Mouse (Mus musculus) hindbrain, embryonic 10.5 days (tissue): ENCODE data around the gene Tppp2. TPM values are rescaled to one million over a fixed set of nuclear protein-coding genes. Genes with fewer than 3 reads are reported as not detected.
A peak's percentile ranks its signal among the peaks of the same experiment; 100 is the strongest.

Source experiments
- DNase-seq: peaks from one replicate; pipeline ENCODE4 v3.0.0-alpha.2; 2017; ENCODE audit warnings: low spot score
- H3K27ac ChIP-seq: fragments of 300-500 bp; sonication (generic); 2 replicates; pipeline ENCODE4 v1.5.1; 2016; ENCODE audit warnings: mild to moderate bottlenecking, moderate library complexity
- H3K27me3 ChIP-seq: fragments of 300-500 bp; sonication (generic); 2 replicates; pipeline ENCODE4 v1.6.1; 2016; ENCODE audit warnings: mild to moderate bottlenecking; ENCODE audit not compliant: poor library complexity, insufficient read depth, severe bottlenecking
- H3K36me3 ChIP-seq: fragments of 300-500 bp; sonication (generic); 2 replicates; pipeline ENCODE4 v1.6.1; 2016; ENCODE audit warnings: mild to moderate bottlenecking, moderate library complexity
- H3K4me1 ChIP-seq: fragments of 300-500 bp; sonication (generic); replicated peaks from 2 replicates; pipeline ENCODE4 v1.6.1; 2016; ENCODE audit warnings: mild to moderate bottlenecking
- H3K4me3 ChIP-seq: fragments of 300-500 bp; sonication (generic); 2 replicates; pipeline ENCODE4 v1.5.1; 2016; ENCODE audit warnings: mild to moderate bottlenecking, moderate library complexity
- H3K9me3 ChIP-seq: fragments of 300-500 bp; sonication (generic); 2 replicates; pipeline ENCODE4 v1.6.1; 2016; ENCODE audit warnings: mild to moderate bottlenecking, moderate library complexity
- whole genome bisulfite sequencing: fragments of 180-500 bp; shearing (Covaris S2); methylation state at CpG from one replicate; pipeline ENCODE4 v1.1.7; 2016; 5-methylcytosine and 5-hydroxymethylcytosine counted together
- polyA plus RNA-seq: library from polyadenylated mRNA; unstranded; fragments of >200 nt; fragmentation: Nextera tagmentation; extraction: Ambion mirVana; gene quantifications from 2 replicates; pipeline ENCODE4 v1.2.1, GENCODE M21; 2016

Tppp2 gene
- polyA plus RNA-seq, 1 experiment from 2014 or later: not detected

GRCm38 (mm10) chr14:51932092-51933020, 14.1 kb downstream of the Tppp2 start:
- 83% methylated on average over 10 of the region's 10 CpGs for WGBS
- Histone ChIP-seq H3K36me3 (no peaks in the 10 kb centered on the region), H3K4me1 (no peaks in the 10 kb centered on the region; the same call in 1 of the 2 replicates), H3K27ac (no peak overlapping the region), H3K4me3 (no peak overlapping the region), H3K27me3 (no peaks in the 10 kb centered on the region; the same call in 1 of the 2 replicates), H3K9me3 (0 out of 2 replicates have a peak, but pooled peaks cover 2% of the 10 kb centered on the region)
- DNase-seq: no peak

GRCm38 (mm10) chr14:51939005-51939404, 20.8 kb downstream of the Tppp2 start:
- Histone ChIP-seq H3K9me3 (0 out of 2 replicates have a peak, but pooled peaks cover 2% of the 10 kb centered on the region), H3K4me3 (no peak overlapping the region), H3K27ac (no peak overlapping the region), H3K4me1 (peaks cover 13% of the 10 kb centered on the region), H3K36me3 (no peaks in the 10 kb centered on the region), H3K27me3 (no peaks in the 10 kb centered on the region)
- DNase-seq: no peak
- 85% methylated on average over 9 of the region's 9 CpGs for WGBS

- H3K4me1 ChIP-seq: peaks cover 13% of the 10 kb centered on the region
- peak overlapping the region; percentile 64; the same call in 1 of the 2 replicates for H3K27ac ChIP-seq
- WGBS: 31% methylated on average over 8 of the region's 8 CpGs
- no peaks in the 10 kb centered on the region for H3K27me3 ChIP-seq
- H3K4me3 ChIP-seq: no peak overlapping the region
- H3K9me3 ChIP-seq: no peaks in the 10 kb centered on the region
- peak; percentile 26 for DNase-seq
- no peaks in the 10 kb centered on the region for H3K36me3 ChIP-seq
Observed at GRCm38 (mm10) chr14:51940944-51941560, 22.8 kb downstream of the Tppp2 start.

- no peak for DNase-seq
- peak overlapping the region; percentile 64; the same call in 1 of the 2 replicates for H3K27ac ChIP-seq
- H3K4me3 ChIP-seq: no peak overlapping the region
- WGBS: 59% methylated on average over 9 of the region's 9 CpGs
- H3K36me3 ChIP-seq: no peaks in the 10 kb centered on the region
- H3K9me3 ChIP-seq: no peaks in the 10 kb centered on the region
- H3K27me3 ChIP-seq: no peaks in the 10 kb centered on the region
- peaks cover 13% of the 10 kb centered on the region for H3K4me1 ChIP-seq
Observed at GRCm38 (mm10) chr14:51941577-51941976, 23.4 kb downstream of the Tppp2 start.

GRCm38 (mm10) chr14:51942236-51942635, 24.0 kb downstream of the Tppp2 start:
- Histone ChIP-seq H3K36me3 (no peaks in the 10 kb centered on the region), H3K9me3 (no peaks in the 10 kb centered on the region), H3K4me1 (peaks cover 13% of the 10 kb centered on the region), H3K27me3 (no peaks in the 10 kb centered on the region), H3K27ac (no peak overlapping the region), H3K4me3 (no peak overlapping the region)
- no peak for DNase-seq
- 68% methylated on average over 7 of the region's 7 CpGs for WGBS

GRCm38 (mm10) chr14:51943336-51943735, 25.1 kb downstream of the Tppp2 start:
- no peak for DNase-seq
- no peaks in the 10 kb centered on the region for H3K36me3 ChIP-seq
- no peak overlapping the region for H3K4me3 ChIP-seq
- H3K27ac ChIP-seq: no peak overlapping the region
- 84% methylated on average over 6 of the region's 6 CpGs for WGBS
- H3K4me1 ChIP-seq: peaks cover 13% of the 10 kb centered on the region
- no peaks in the 10 kb centered on the region for H3K9me3 ChIP-seq
- H3K27me3 ChIP-seq: no peaks in the 10 kb centered on the region

- Histone ChIP-seq H3K36me3 (no peaks in the 10 kb centered on the region), H3K4me3 (no peak overlapping the region), H3K4me1 (no peaks in the 10 kb centered on the region), H3K9me3 (0 out of 2 replicates have a peak, but pooled peaks cover 3% of the 10 kb centered on the region), H3K27me3 (no peaks in the 10 kb centered on the region), H3K27ac (no peak overlapping the region)
- no peak for DNase-seq
- WGBS: 94% methylated on average over 2 of the region's 2 CpGs
Observed at GRCm38 (mm10) chr14:51960316-51960715, 42.1 kb downstream of the Tppp2 start.

GRCm38 (mm10) chr14:51967400-51967799, 49.2 kb downstream of the Tppp2 start:
- H3K36me3 ChIP-seq: no peaks in the 10 kb centered on the region
- no peak overlapping the region for H3K27ac ChIP-seq
- WGBS: 88% methylated on average over 3 of the region's 3 CpGs
- DNase-seq: no peak
- H3K27me3 ChIP-seq: no peaks in the 10 kb centered on the region
- H3K4me3 ChIP-seq: no peak overlapping the region
- H3K4me1 ChIP-seq: no peaks in the 10 kb centered on the region
- no peaks in the 10 kb centered on the region for H3K9me3 ChIP-seq

Other genes with a start within 250 kb of the Tppp2 start
- gene Gm17079, start 223.0 kb upstream of the Tppp2 start, polyA plus RNA-seq: not detected in 2 replicates
- gene Gm5800, start 201.2 kb upstream of the Tppp2 start, polyA plus RNA-seq: not detected in 2 replicates
- gene Ang4, start 144.8 kb upstream of the Tppp2 start, polyA plus RNA-seq: not detected in 2 replicates
- not detected in 2 replicates for gene AY358078, start 118.4 kb upstream of the Tppp2 start, polyA plus RNA-seq
- not detected in 2 replicates for gene Ear6, start 64.7 kb upstream of the Tppp2 start, polyA plus RNA-seq
- 42.6 and 48.1 TPM in 2 replicates for gene Mettl17, start 33.6 kb upstream of the Tppp2 start, polyA plus RNA-seq
- 0.46 and 0.99 TPM in 2 replicates for gene Slc39a2, start 25.5 kb upstream of the Tppp2 start, polyA plus RNA-seq
- gene Ndrg2, start 4.3 kb upstream of the Tppp2 start, polyA plus RNA-seq: 10.0 and 16.1 TPM in 2 replicates
- gene Rnase13, start 4.3 kb downstream of the Tppp2 start, polyA plus RNA-seq: not detected in 2 replicates
- gene Arhgef40, start 66.3 kb downstream of the Tppp2 start, polyA plus RNA-seq: 100 and 106 TPM in 2 replicates
- 0.80 and 1.0 TPM in 2 replicates for gene Tmem253, start 97.2 kb downstream of the Tppp2 start, polyA plus RNA-seq
- gene Zfp219, start 102.3 kb downstream of the Tppp2 start, polyA plus RNA-seq: 74.3 and 83.6 TPM in 2 replicates
- not detected in 2 replicates for gene Olfr221, start 124.0 kb downstream of the Tppp2 start, polyA plus RNA-seq
- 754 and 887 TPM in 2 replicates for gene Hnrnpc, start 185.6 kb downstream of the Tppp2 start, polyA plus RNA-seq
- gene Rpgrip1, start 192.3 kb downstream of the Tppp2 start, polyA plus RNA-seq: 83.0 and 112 TPM in 2 replicates